Mouse (Mus musculus) kidney, embryonic 14.5 days (tissue): ENCODE measurements at regions not wholly inside any gene's neighbourhood (a gene's known extent, or its start where the extent isn't known, plus 50 kb on each side); places are given as distances from the start of the nearest gene placed in this dataset.
"Not testable (repeated sequence)": the region's sequence is repeated elsewhere in the genome, so short reads cannot be mapped to it uniquely, and the experiment has no call there.

Experiments used
- ATAC-seq: fragments of 200-750 bp; cut with Nextera tagmentation; 2 replicates; pipeline ENCODE4 v1.8.0; 2017; ENCODE audit warnings: moderate number of reproducible peaks, mild to moderate bottlenecking, moderate TSS enrichment, moderate library complexity; ENCODE audit not compliant: low FRiP score, low TSS enrichment
- H3K27ac ChIP-seq: fragments of 300-500 bp; sonication (generic); 2 replicates; pipeline ENCODE4 v1.5.1; 2014; ENCODE audit warnings: low read depth, mild to moderate bottlenecking, low read length, moderate library complexity, mixed read lengths
- H3K27me3 ChIP-seq: fragments of 300-500 bp; sonication (generic); 2 replicates; pipeline ENCODE4 v1.6.1; 2014; ENCODE audit warnings: mild to moderate bottlenecking, low read length; ENCODE audit not compliant: control insufficient read depth, insufficient read depth
- H3K36me3 ChIP-seq: fragments of 300-500 bp; sonication (generic); 2 replicates; pipeline ENCODE4 v1.6.1; 2014; ENCODE audit warnings: low read length, mixed read lengths; ENCODE audit not compliant: control insufficient read depth, insufficient read depth
- H3K4me1 ChIP-seq: fragments of 300-500 bp; sonication (generic); 2 replicates; pipeline ENCODE4 v1.6.1; 2014; ENCODE audit warnings: low read length, mixed read lengths; ENCODE audit not compliant: control insufficient read depth, insufficient read depth
- H3K4me2 ChIP-seq: fragments of 300-500 bp; sonication (generic); replicated peaks from 2 replicates; pipeline ENCODE4 v1.6.1; 2014; ENCODE audit warnings: low read depth, mild to moderate bottlenecking, low read length
- H3K4me3 ChIP-seq: fragments of 300-500 bp; sonication (generic); 2 replicates; pipeline ENCODE4 v1.5.1; 2014; ENCODE audit warnings: mild to moderate bottlenecking, low read length
- H3K9ac ChIP-seq: fragments of 300-500 bp; sonication (generic); 2 replicates; pipeline ENCODE4 v1.6.1; 2014; ENCODE audit warnings: low read depth, mild to moderate bottlenecking, low read length, moderate library complexity
- H3K9me3 ChIP-seq: fragments of 300-500 bp; sonication (generic); 2 replicates; pipeline ENCODE4 v1.6.1; 2016; ENCODE audit warnings: low read length; ENCODE audit not compliant: control insufficient read depth
- WGBS: fragments of 180-500 bp; shearing (Covaris S2); extraction: QIAGEN DNeasy Blood & Tissue Kit; methylation state at CpG from one replicate; pipeline ENCODE4 v1.1.7; 2014; 5-methylcytosine and 5-hydroxymethylcytosine counted together

DNA sequence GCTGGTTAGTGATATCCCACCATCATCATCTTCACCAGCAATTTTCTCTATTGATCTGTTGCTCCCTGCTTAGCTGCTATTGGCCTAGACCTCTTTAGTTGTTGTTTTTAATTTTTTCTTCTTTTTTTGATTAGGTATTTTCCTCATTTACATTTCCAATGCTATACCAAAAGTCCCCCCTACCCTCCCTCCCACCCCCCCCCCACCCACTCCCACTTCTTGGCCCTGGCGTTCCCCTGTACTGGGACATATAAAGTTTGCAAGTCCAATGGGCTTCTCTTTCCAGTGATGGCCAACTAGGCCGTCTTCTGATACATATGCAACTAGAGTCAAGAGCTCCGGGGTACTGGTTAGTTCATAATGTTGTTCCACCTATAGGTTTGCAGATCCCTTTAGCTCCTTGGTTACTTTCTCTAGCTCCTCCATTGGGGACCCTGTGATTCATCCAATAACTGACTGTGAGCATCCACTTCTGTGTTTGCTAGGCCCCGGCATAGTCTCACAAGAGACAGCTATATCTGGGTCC lies 386.7 kb upstream of the Pcdh10 start:
- H3K36me3 ChIP-seq, H3K4me2 ChIP-seq, H3K4me1 ChIP-seq, H3K27me3 ChIP-seq, H3K4me3 ChIP-seq, H3K9ac ChIP-seq, H3K27ac ChIP-seq, H3K9me3 ChIP-seq: not testable (repeated sequence)
- peak; percentile 55; the same call in 1 of the 2 replicates for ATAC-seq
- WGBS, result 73% methylated on average over 3 of the region's 4 CpGs
